Comparison of ENCODE assay signal across 12 mouse cellular contexts in genomic region chr4:141752076-141752421, GRCm38 (mm10). TPM values are rescaled to one million over a fixed set of nuclear protein-coding genes. Genes with fewer than 3 reads are reported as not detected.
DNase-seq lines count a peak whose midpoint lies in the region; ATAC-seq and TF ChIP-seq lines count a peak whose summit lies in the region.
"Had no signal": no experiment of that assay in that cellular context is flagged by ENCODE, and none has a peak within 500 bp of the region (broad histone marks: within the 10 kb centered on the region; RNA-seq: fewer than 3 reads in every experiment).

No protein-coding gene starts in this region.

- peak overlapping the region; percentile 21; the same call in 1 of the 2 replicates for H3K27ac ChIP-seq in cerebellum, adult 2 months (ENCODE audit: insufficient read depth, low read length)
- H3K27ac ChIP-seq in MEL (ENCODE audit: control insufficient read depth, low read depth, low read length) = peak overlapping the region; percentile 92
- H3K27ac ChIP-seq in liver, postnatal 0 days (ENCODE audit: low read depth) = peak overlapping the region; percentile 96
- H3K27ac ChIP-seq in forebrain, embryonic 15.5 days (replicated peaks) = no peak overlapping the region
- H3K27ac ChIP-seq in hindbrain, embryonic 13.5 days = no peak overlapping the region

- H3K9ac ChIP-seq in MEL (ENCODE audit: control insufficient read depth, low read depth, low read length, poor library complexity, severe bottlenecking) = 0 out of 2 replicates have a peak overlapping the region, but pooled peaks have one; percentile 18
- H3K9ac ChIP-seq in liver, postnatal 0 days (replicated peaks) = peak overlapping the region; percentile 31; the same call in 1 of the 2 replicates
- H3K9ac ChIP-seq in forebrain, embryonic 15.5 days (replicated peaks) = no peak overlapping the region
- no peak overlapping the region for H3K9ac ChIP-seq in hindbrain, embryonic 13.5 days

- 19% methylated on average over 4 of the region's 4 CpGs for WGBS in cerebellum, adult 2 months
- WGBS in liver, postnatal 0 days (ENCODE audit: insufficient replicate concordance) = 18% methylated on average over 4 of the region's 4 CpGs
- WGBS in forebrain, embryonic 15.5 days = 19% methylated on average over 4 of the region's 4 CpGs
- 16% methylated on average over 4 of the region's 4 CpGs for WGBS in hindbrain, embryonic 13.5 days

- no peaks in the 10 kb centered on the region for H3K79me2 ChIP-seq in MEL (ENCODE audit: control insufficient read depth, insufficient read depth, low read length, poor library complexity)

- no peak for TF ChIP-seq CTCF in cerebellum, adult 2 months (IDR thresholded peaks at IDR 0.05; ENCODE audit: borderline replicate concordance, insufficient read depth, low read depth, low read length)
- TF ChIP-seq CTCF in MEL (IDR thresholded peaks at IDR 0.05 in 2 of 3, conservative IDR thresholded peaks at IDR 0.05 in 1 of 3; ENCODE audit: control insufficient read depth in 1 of 3, insufficient read depth in 1 of 3, low read depth in 2 of 3, low read length in 3 of 3, poor library complexity in 1 of 3, severe bottlenecking in 1 of 3) = peak in 2 of 3 experiments; percentile 1 to 18; a peak in 1 of 6 replicates
- peak; percentile 63 for TF ChIP-seq CTCF in liver, postnatal 0 days (IDR thresholded peaks at IDR 0.05; ENCODE audit: low read depth)

- peak overlapping the region; percentile 61 for H3K4me2 ChIP-seq in liver, postnatal 0 days (ENCODE audit: low read depth, low read length)
- no peak overlapping the region for H3K4me2 ChIP-seq in forebrain, embryonic 15.5 days (replicated peaks)
- no peak overlapping the region for H3K4me2 ChIP-seq in hindbrain, embryonic 13.5 days

- H3K36me3 ChIP-seq in MEL (ENCODE audit: control insufficient read depth in 1 of 2, insufficient read depth in 2 of 2, low read length in 2 of 2) = peaks cover 0 to 3% of the 10 kb centered on the region in 2 experiments; a peak in 2 of 4 replicates
- H3K36me3 ChIP-seq in liver, postnatal 0 days (replicated peaks; ENCODE audit: insufficient read depth, low read length) = no peaks in the 10 kb centered on the region
- H3K36me3 ChIP-seq in forebrain, embryonic 15.5 days = no peaks in the 10 kb centered on the region
- H3K36me3 ChIP-seq in hindbrain, embryonic 13.5 days = no peaks in the 10 kb centered on the region

- TF ChIP-seq POLR2A in cerebellum, adult 2 months (IDR thresholded peaks at IDR 0.05; ENCODE audit: borderline replicate concordance, insufficient read depth, low read length) = no peak
- TF ChIP-seq POLR2A in MEL (IDR thresholded peaks at IDR 0.05; ENCODE audit: control insufficient read depth in 1 of 2, insufficient read depth in 1 of 2, low read depth in 1 of 2, low read length in 2 of 2, poor library complexity in 1 of 2) = no peak

- peak; percentile 86 for ATAC-seq in erythroblast, adult 5-6 weeks (replicated peaks; ENCODE audit: low FRiP score, poor library complexity, severe bottlenecking)
- ATAC-seq in liver, postnatal 0 days = peak; percentile 89
- no peak for ATAC-seq in forebrain, embryonic 15.5 days (replicated peaks)
- no peak for ATAC-seq in hindbrain, embryonic 13.5 days (ENCODE audit: low FRiP score)

- H3K9me3 ChIP-seq in MEL (replicated peaks; ENCODE audit: insufficient read depth, low read length) = no peaks in the 10 kb centered on the region
- H3K9me3 ChIP-seq in liver, postnatal 0 days (ENCODE audit: low read length) = no peaks in the 10 kb centered on the region
- H3K9me3 ChIP-seq in forebrain, embryonic 15.5 days = no peaks in the 10 kb centered on the region
- H3K9me3 ChIP-seq in hindbrain, embryonic 13.5 days = no peaks in the 10 kb centered on the region

- no peaks in the 10 kb centered on the region for H3K4me1 ChIP-seq in cerebellum, adult 2 months (ENCODE audit: control insufficient read depth, insufficient read depth, low read length)
- H3K4me1 ChIP-seq in MEL (ENCODE audit: control insufficient read depth in 1 of 2, insufficient read depth in 2 of 2, low read length in 2 of 2) = peaks cover 3 to 15% of the 10 kb centered on the region in 2 experiments; a peak in 2 of 4 replicates
- peaks cover 19% of the 10 kb centered on the region for H3K4me1 ChIP-seq in liver, postnatal 0 days (ENCODE audit: insufficient read depth)
- no peaks in the 10 kb centered on the region for H3K4me1 ChIP-seq in forebrain, embryonic 15.5 days
- peaks cover 1% of the 10 kb centered on the region; the same call in 1 of the 2 replicates for H3K4me1 ChIP-seq in hindbrain, embryonic 13.5 days (replicated peaks)

- TF ChIP-seq RAD21 in MEL (IDR thresholded peaks at IDR 0.05; ENCODE audit: low read depth, low read length) = peak; percentile 3

- DNase-seq in cerebellum, adult 2 months = no peak
- DNase-seq in cerebellum, adult 9-11 months = no peak
- DNase-seq in MEL (ENCODE audit: low read depth, low spot score) = peak; percentile 89
- peak; percentile 67 for DNase-seq in liver, postnatal 0 days
- DNase-seq in adrenal gland, postnatal 25 days = no peak
- DNase-seq: adrenal gland, postnatal 36 days; gastrocnemius, postnatal 25 days had no signal

- H3K27me3 ChIP-seq in cerebellum, adult 2 months (ENCODE audit: control insufficient read depth, insufficient read depth, low read length) = no peaks in the 10 kb centered on the region
- no peaks in the 10 kb centered on the region for H3K27me3 ChIP-seq in MEL (ENCODE audit: control insufficient read depth in 1 of 2, insufficient read depth in 2 of 2, low read length in 2 of 2)
- no peaks in the 10 kb centered on the region for H3K27me3 ChIP-seq in liver, postnatal 0 days (ENCODE audit: insufficient read depth, low read length)
- no peaks in the 10 kb centered on the region for H3K27me3 ChIP-seq in forebrain, embryonic 15.5 days
- H3K27me3 ChIP-seq in hindbrain, embryonic 13.5 days = peaks cover 2% of the 10 kb centered on the region; the same call in 1 of the 2 replicates

- no peak for TF ChIP-seq EP300 in MEL (IDR thresholded peaks at IDR 0.05; ENCODE audit: low read depth in 1 of 2, low read length in 2 of 2)
- TF ChIP-seq EP300 in liver, postnatal 0 days (IDR thresholded peaks at IDR 0.05; ENCODE audit: low read depth) = peak; percentile 66

- no peak overlapping the region for H3K4me3 ChIP-seq in cerebellum, adult 2 months (replicated peaks; ENCODE audit: insufficient read depth, low read depth, low read length)
- no peak overlapping the region for H3K4me3 ChIP-seq in MEL (ENCODE audit: control insufficient read depth in 1 of 2, insufficient read depth in 1 of 2, low read depth in 2 of 2, low read length in 2 of 2)
- 0 out of 2 replicates have a peak overlapping the region, but pooled peaks have one; percentile 4 for H3K4me3 ChIP-seq in liver, postnatal 0 days (ENCODE audit: low read depth, low read length)
- H3K4me3 ChIP-seq in forebrain, embryonic 15.5 days = no peak overlapping the region
- H3K4me3 ChIP-seq in hindbrain, embryonic 13.5 days = no peak overlapping the region

RNA-seq across cellular contexts. Expression of gene Agmat, which starts 5.6 kb away (rescaled TPM):
- polyA plus RNA-seq in cerebellum, adult 2 months (2012; rRNA removed) = 1.5 and 2.7 TPM in 2 replicates
- 0.12 TPM in 1 of 2 replicates, not detected in the other for total RNA-seq in MEL (2012; rRNA removed)
- polyA plus RNA-seq in MEL (2012; ENCODE audit: insufficient read depth in 1 of 2, insufficient read length in 2 of 2, low read depth in 1 of 2, low replicate concordance in 2 of 2, missing spikeins in 1 of 2) = under 1 TPM in 1 of 2 experiments, not detected in 1; 0.07 TPM
- 1.5 and 2.3 TPM in 2 replicates for total RNA-seq in erythroblast, adult 5-6 weeks (2015; ENCODE audit: low replicate concordance)
- total RNA-seq in erythroblast, adult 5-6 weeks (2017; ENCODE audit: low replicate concordance) = not detected in 2 replicates
- 101 and 105 TPM in 2 replicates for polyA plus RNA-seq in liver, postnatal 0 days (2015; fragmentation: Nextera tagmentation; extraction: Ambion mirVana)
- polyA plus RNA-seq in forebrain, embryonic 15.5 days (2015; fragmentation: Nextera tagmentation; extraction: Ambion mirVana) = not detected in 2 replicates
- total RNA-seq in adrenal gland, postnatal 25 days (2021) = 45.1 and 50.4 TPM in 2 replicates
- polyA plus RNA-seq in hindbrain, embryonic 13.5 days (2015; fragmentation: Nextera tagmentation; extraction: Ambion mirVana) = not detected in 2 replicates
- total RNA-seq: neutrophil, adult 5-6 weeks had no signal
- polyA plus RNA-seq: urinary bladder, adult 2 months had no signal

RNA-seq across cellular contexts. Expression of gene Ddi2, which starts 28.8 kb away (rescaled TPM):
- 20.4 and 21.1 TPM in 2 replicates for polyA plus RNA-seq in cerebellum, adult 2 months (2012; rRNA removed)
- 37.6 and 40.7 TPM in 2 replicates for total RNA-seq in MEL (2012; rRNA removed)
- 10 to 100 TPM in 1 of 2 experiments, not detected in 1; 42.8 TPM for polyA plus RNA-seq in MEL (2012; ENCODE audit: insufficient read depth in 1 of 2, insufficient read length in 2 of 2, low read depth in 1 of 2, low replicate concordance in 2 of 2, missing spikeins in 1 of 2)
- 10.0 and 14.8 TPM in 2 replicates for total RNA-seq in erythroblast, adult 5-6 weeks (2015; ENCODE audit: low replicate concordance)
- total RNA-seq in erythroblast, adult 5-6 weeks (2017; ENCODE audit: low replicate concordance) = 17.7 and 18.5 TPM in 2 replicates
- 21.7 and 22.6 TPM in 2 replicates for polyA plus RNA-seq in liver, postnatal 0 days (2015; fragmentation: Nextera tagmentation; extraction: Ambion mirVana)
- 14.6 and 15.3 TPM in 2 replicates for polyA plus RNA-seq in forebrain, embryonic 15.5 days (2015; fragmentation: Nextera tagmentation; extraction: Ambion mirVana)
- 62.1 and 70.8 TPM in 2 replicates for total RNA-seq in adrenal gland, postnatal 25 days (2021)
- 14.9 and 16.0 TPM in 2 replicates for polyA plus RNA-seq in hindbrain, embryonic 13.5 days (2015; fragmentation: Nextera tagmentation; extraction: Ambion mirVana)

RNA-seq across cellular contexts. Expression of gene Dnajc16, which starts 38.7 kb away (rescaled TPM):
- 27.3 and 28.1 TPM in 2 replicates for polyA plus RNA-seq in cerebellum, adult 2 months (2012; rRNA removed)
- total RNA-seq in MEL (2012; rRNA removed) = 3.2 and 3.4 TPM in 2 replicates
- polyA plus RNA-seq in MEL (2012; ENCODE audit: insufficient read depth in 1 of 2, insufficient read length in 2 of 2, low read depth in 1 of 2, low replicate concordance in 2 of 2, missing spikeins in 1 of 2) = 1 to 10 TPM in 1 of 2 experiments, not detected in 1; 6.8 TPM
- total RNA-seq in erythroblast, adult 5-6 weeks (2015; ENCODE audit: low replicate concordance) = 0.38 and 5.0 TPM in 2 replicates
- 3.2 and 7.8 TPM in 2 replicates for total RNA-seq in erythroblast, adult 5-6 weeks (2017; ENCODE audit: low replicate concordance)
- polyA plus RNA-seq in liver, postnatal 0 days (2015; fragmentation: Nextera tagmentation; extraction: Ambion mirVana) = 2.7 TPM in 2 replicates
- 5.2 and 5.3 TPM in 2 replicates for polyA plus RNA-seq in forebrain, embryonic 15.5 days (2015; fragmentation: Nextera tagmentation; extraction: Ambion mirVana)
- 25.3 and 32.2 TPM in 2 replicates for total RNA-seq in adrenal gland, postnatal 25 days (2021)
- polyA plus RNA-seq in hindbrain, embryonic 13.5 days (2015; fragmentation: Nextera tagmentation; extraction: Ambion mirVana) = 6.5 and 6.6 TPM in 2 replicates

RNA-seq across cellular contexts. Expression of gene Casp9, which starts 41.4 kb away (rescaled TPM):
- 20.0 and 21.8 TPM in 2 replicates for polyA plus RNA-seq in cerebellum, adult 2 months (2012; rRNA removed)
- 2.8 and 3.8 TPM in 2 replicates for total RNA-seq in MEL (2012; rRNA removed)
- 1 to 10 TPM in 1 of 2 experiments, not detected in 1; 6.4 TPM for polyA plus RNA-seq in MEL (2012; ENCODE audit: insufficient read depth in 1 of 2, insufficient read length in 2 of 2, low read depth in 1 of 2, low replicate concordance in 2 of 2, missing spikeins in 1 of 2)
- 4.4 and 10.0 TPM in 2 replicates for total RNA-seq in erythroblast, adult 5-6 weeks (2015; ENCODE audit: low replicate concordance)
- 4.2 and 4.3 TPM in 2 replicates for total RNA-seq in erythroblast, adult 5-6 weeks (2017; ENCODE audit: low replicate concordance)
- polyA plus RNA-seq in liver, postnatal 0 days (2015; fragmentation: Nextera tagmentation; extraction: Ambion mirVana) = 6.3 and 7.4 TPM in 2 replicates
- 14.9 and 18.2 TPM in 2 replicates for polyA plus RNA-seq in forebrain, embryonic 15.5 days (2015; fragmentation: Nextera tagmentation; extraction: Ambion mirVana)
- 21.3 and 32.3 TPM in 2 replicates for total RNA-seq in adrenal gland, postnatal 25 days (2021)
- polyA plus RNA-seq in hindbrain, embryonic 13.5 days (2015; fragmentation: Nextera tagmentation; extraction: Ambion mirVana) = 20.2 and 21.6 TPM in 2 replicates

Comparison
In these comparisons a context has a peak if more than half of its experiments do, and no peak if none do; other contexts are left out.
1. DNase-seq: peak in MEL (single experiment) and liver, postnatal 0 days (single experiment); none in cerebellum, adult 2 months (0 of 2), cerebellum, adult 9-11 months (single experiment) and adrenal gland, postnatal 25 days (single experiment).
2. H3K27ac ChIP-seq: peak in cerebellum, adult 2 months (single experiment), MEL (single experiment) and liver, postnatal 0 days (single experiment); none in forebrain, embryonic 15.5 days (single experiment) and hindbrain, embryonic 13.5 days (single experiment).
3. H3K9ac ChIP-seq: peak in MEL (single experiment) and liver, postnatal 0 days (single experiment); none in forebrain, embryonic 15.5 days (single experiment) and hindbrain, embryonic 13.5 days (single experiment).
4. ATAC-seq: peak in erythroblast, adult 5-6 weeks (single experiment) and liver, postnatal 0 days (single experiment); none in forebrain, embryonic 15.5 days (single experiment) and hindbrain, embryonic 13.5 days (single experiment).
5. RNA of gene Agmat, which starts 5.6 kb away (polyA plus RNA-seq): 101 to 105 TPM in liver, postnatal 0 days; 1.5 to 2.7 TPM in cerebellum, adult 2 months, 0.07 TPM in MEL, not detected in forebrain, embryonic 15.5 days and not detected in hindbrain, embryonic 13.5 days; every median in the first group is over 10 times any median in the second.